Mouse (Mus musculus) CD8-positive naive resting alpha-beta T cell, adult 57 days (primary cell): Measurements from ENCODE around the gene Olfr204. TPM values are rescaled to one million over a fixed set of nuclear protein-coding genes. Genes with fewer than 3 reads are reported as not detected.

Experiments used
- total RNA-seq: library from RNA; stranded (reverse); gene quantifications from one replicate; pipeline ENCODE4 v1.2.4, GENCODE M21; 2023

Olfr204 gene
- not detected for total RNA-seq

DNA sequence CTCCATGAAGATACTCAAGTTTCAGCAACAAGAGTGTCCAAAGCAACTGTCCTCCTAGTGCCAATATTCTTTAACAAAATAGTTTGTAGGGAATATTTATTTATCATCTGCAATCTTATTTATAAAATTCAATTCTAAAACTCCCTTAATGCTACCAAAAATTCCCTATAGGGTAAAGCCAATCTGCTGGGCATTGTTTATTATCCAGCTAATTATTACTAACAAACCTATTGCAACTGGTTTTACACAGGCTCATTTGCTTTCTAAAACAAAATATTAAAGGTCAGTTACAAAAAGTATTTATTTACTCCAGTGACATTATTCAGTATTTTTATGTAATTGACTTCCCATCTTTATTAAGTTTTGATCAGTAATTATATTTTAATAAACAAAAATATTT lies at the start of gene Olfr204:
Olfr204 (minus strand) TSS at position 101 of the 400 bp plus-strand sequence.

DNA sequence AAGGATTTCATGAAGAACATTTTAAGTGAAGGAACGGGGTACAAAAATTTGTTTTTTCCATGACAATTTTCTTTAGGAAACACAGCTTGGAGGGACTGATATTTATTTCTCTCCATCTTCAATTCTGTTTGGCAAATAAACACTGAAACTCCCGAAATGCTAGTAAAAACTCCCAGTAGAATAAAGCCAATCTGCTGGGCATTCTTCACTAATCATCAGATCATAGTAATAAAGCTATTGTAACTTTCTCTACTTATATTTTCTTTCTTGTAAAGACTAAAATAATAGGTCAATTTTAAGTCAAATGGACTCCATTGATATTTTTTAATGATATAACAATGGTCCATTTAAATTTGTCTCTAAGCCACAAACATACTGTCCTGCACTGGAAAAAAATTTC lies 45.8 kb upstream of the Olfr204 start, which contains the start of gene Olfr209:
Olfr209 (minus strand) TSS at position 101 of the 400 bp plus-strand sequence.

DNA sequence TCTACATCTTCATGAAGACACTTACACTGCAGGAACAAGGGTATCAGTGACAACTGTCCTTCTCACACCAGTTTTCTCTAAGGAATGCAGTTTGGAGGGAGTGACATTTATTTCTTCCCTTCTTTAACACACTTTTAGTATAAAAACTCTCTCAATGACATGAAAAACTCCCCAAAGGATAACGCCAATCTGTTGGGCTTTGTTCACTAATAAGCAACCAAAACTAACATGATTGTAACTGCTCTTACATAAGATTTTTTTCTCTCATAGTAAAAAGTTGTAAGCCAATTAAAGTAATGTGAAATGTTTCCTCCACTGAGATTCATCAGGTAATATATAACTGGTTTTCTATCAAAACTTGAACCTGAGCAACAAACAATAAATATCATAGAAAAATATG lies 31.1 kb upstream of the Olfr204 start, which contains the start of gene Olfr206:
Olfr206 (minus strand) TSS at position 101 of the 400 bp plus-strand sequence.

DNA sequence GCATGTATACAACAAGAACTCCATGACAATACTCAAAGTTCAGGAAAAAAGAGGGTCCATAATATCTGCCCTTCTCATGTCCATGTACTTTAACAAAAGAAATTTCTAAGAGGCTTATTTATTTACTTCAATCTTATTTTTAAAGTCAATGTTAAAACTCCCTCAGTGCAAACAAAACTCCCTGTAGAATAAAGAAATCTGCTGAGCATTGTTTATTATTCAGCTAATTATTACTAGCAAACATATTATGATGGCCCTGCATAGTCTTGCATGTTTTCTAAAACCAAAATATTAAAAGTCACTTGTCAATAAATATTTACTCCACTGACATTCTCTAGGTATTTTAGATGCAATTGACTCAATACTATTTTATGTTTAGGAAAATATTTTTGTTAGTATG lies 13.0 kb upstream of the Olfr204 start, which contains the start of gene Olfr205:
Olfr205 (minus strand) TSS at position 101 of the 400 bp plus-strand sequence.

DNA sequence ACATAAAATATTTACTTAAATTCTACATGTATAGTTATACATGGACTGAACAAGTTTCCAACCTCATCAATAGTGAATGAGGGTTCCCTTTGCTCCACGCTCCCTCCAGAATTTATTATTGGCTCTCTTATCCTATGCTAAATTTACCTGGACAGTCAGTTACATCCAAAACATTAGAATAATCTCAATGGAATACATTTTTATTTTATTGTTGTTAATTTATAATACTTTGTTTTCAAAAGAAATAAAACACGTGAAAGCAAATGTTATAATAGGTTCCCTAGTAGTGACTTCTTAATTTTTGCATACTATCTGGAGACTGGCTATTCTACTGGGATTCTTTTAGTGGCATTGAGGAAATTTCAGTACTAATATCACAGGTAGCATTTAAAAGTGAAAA lies 19.5 kb downstream of the Olfr204 start, which contains the start of gene Olfr203:
Olfr203 (plus strand) TSS at position 301 of the 400 bp plus-strand sequence.

DNA sequence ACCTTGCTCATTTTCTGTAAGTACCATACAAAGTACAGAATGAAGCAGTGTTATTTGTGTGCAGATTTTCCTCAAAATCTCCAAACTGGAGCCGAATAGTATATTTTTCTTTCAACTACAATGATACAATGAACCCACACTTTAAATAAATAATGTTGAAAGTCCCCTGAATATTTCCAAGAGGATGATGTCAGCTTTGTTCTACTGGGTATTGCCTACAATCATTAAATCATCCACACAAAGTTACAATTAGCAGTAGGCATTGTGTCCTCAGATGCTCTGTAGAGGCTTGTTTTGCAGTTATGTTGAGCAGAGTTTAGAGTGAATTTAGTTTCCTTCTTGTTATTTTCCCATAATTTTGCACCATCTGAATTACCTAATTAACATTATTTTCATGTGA lies 31.4 kb downstream of the Olfr204 start, which contains the start of gene Olfr202:
Olfr202 (minus strand) TSS at position 101 of the 400 bp plus-strand sequence.

DNA sequence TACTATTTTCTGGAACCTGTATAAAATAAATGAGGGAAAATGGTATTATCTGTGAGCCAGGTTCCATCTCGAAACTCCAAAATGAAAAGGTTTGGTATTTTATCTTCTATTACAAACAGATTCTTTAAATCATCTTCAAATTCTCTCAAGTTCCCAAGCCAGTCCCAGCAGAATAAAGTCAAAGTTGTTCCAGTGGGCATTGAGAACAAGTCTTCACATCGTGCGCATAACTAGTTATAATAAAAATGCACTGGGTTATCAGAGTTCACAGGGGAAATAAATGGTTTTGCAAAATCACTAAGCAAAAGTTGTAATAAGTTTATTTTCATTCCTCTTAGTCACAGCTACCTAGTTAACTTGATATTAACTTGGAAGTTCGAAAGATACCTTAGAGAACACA lies 45.5 kb downstream of the Olfr204 start, which contains the start of gene Olfr201:
Olfr201 (minus strand) TSS at position 101 of the 400 bp plus-strand sequence.

Other genes with a start within 250 kb of the Olfr204 start
- gene Olfr190, start 240.2 kb downstream of the Olfr204 start, total RNA-seq, result not detected
- gene Olfr191, start 228.4 kb downstream of the Olfr204 start, total RNA-seq, result not detected
- gene Olfr193, start 206.4 kb downstream of the Olfr204 start, total RNA-seq, result not detected
- gene Olfr194, start 197.2 kb downstream of the Olfr204 start, total RNA-seq, result not detected
- gene Olfr195, start 171.2 kb downstream of the Olfr204 start, total RNA-seq, result not detected
- gene Olfr196, start 147.8 kb downstream of the Olfr204 start, total RNA-seq, result not detected
- not detected for gene Olfr198, start 114.7 kb downstream of the Olfr204 start, total RNA-seq
- not detected for gene Olfr199, start 98.5 kb downstream of the Olfr204 start, total RNA-seq
- not detected for gene Olfr201, start 45.6 kb downstream of the Olfr204 start, total RNA-seq
- gene Olfr202, start 31.5 kb downstream of the Olfr204 start, total RNA-seq, result not detected
- gene Olfr203, start 19.4 kb downstream of the Olfr204 start, total RNA-seq, result not detected
- gene Olfr205, start 12.9 kb upstream of the Olfr204 start, total RNA-seq, result not detected
- gene Olfr206, start 31.0 kb upstream of the Olfr204 start, total RNA-seq, result not detected
- not detected for gene Olfr209, start 45.7 kb upstream of the Olfr204 start, total RNA-seq
- not detected for gene Gabrr3, start 89.1 kb upstream of the Olfr204 start, total RNA-seq
- 45.6 TPM for gene Riox2, start 153.5 kb upstream of the Olfr204 start, total RNA-seq